Mouse (Mus musculus): ENCODE measurements around the gene Plrg1. TPM values are rescaled to one million over a fixed set of nuclear protein-coding genes. Genes with fewer than 3 reads are reported as not detected.

The Plrg1 gene
- polyA plus RNA-seq, 1 experiment = 21.1 TPM

- no peak for DNase-seq (ENCODE audit: low read depth in 1 of 2, low spot score in 2 of 2)
- 86% methylated on average over 1 of the region's 1 CpGs for WGBS
- TF ChIP-seq POLR2A (IDR thresholded peaks at IDR 0.05; ENCODE audit: low read depth, low read length) (no peak), CTCF (IDR thresholded peaks at IDR 0.05; ENCODE audit: extremely low read depth, insufficient read depth, insufficient read length, insufficient replicate concordance) (no peak)
- Histone ChIP-seq H3K4me1 (ENCODE audit: control insufficient read depth, insufficient read depth, insufficient read length) (no peaks in the 10 kb centered on the region), H3K27ac (ENCODE audit: insufficient read depth, low read length) (no peak overlapping the region), H3K27me3 (ENCODE audit: control insufficient read depth, insufficient read depth, low read length) (no peaks in the 10 kb centered on the region), H3K36me3 (ENCODE audit: control insufficient read depth, insufficient read depth, low read length) (no peaks in the 10 kb centered on the region), H3K4me3 (ENCODE audit: extremely low read depth, insufficient read depth, insufficient read length) (no peak overlapping the region)
Measured at GRCm38 (mm10) chr3:83099139-83099538, 43.8 kb downstream of the Plrg1 start.

- H3K27ac ChIP-seq (ENCODE audit: insufficient read depth, low read length) = no peak overlapping the region
- H3K27me3 ChIP-seq (ENCODE audit: control insufficient read depth, insufficient read depth, low read length) = no peaks in the 10 kb centered on the region
- H3K4me3 ChIP-seq (ENCODE audit: extremely low read depth, insufficient read depth, insufficient read length) = no peak overlapping the region
- H3K4me1 ChIP-seq (ENCODE audit: control insufficient read depth, insufficient read depth, insufficient read length) = no peaks in the 10 kb centered on the region
- TF ChIP-seq CTCF (IDR thresholded peaks at IDR 0.05; ENCODE audit: extremely low read depth, insufficient read depth, insufficient read length, insufficient replicate concordance) (no peak), POLR2A (IDR thresholded peaks at IDR 0.05; ENCODE audit: low read depth, low read length) (no peak)
- DNase-seq (ENCODE audit: low read depth in 1 of 2, low spot score in 2 of 2) = no peak
- H3K36me3 ChIP-seq (ENCODE audit: control insufficient read depth, insufficient read depth, low read length) = no peaks in the 10 kb centered on the region
- WGBS = 77% methylated on average over 6 of the region's 6 CpGs
Measured at GRCm38 (mm10) chr3:83099651-83100050, 44.3 kb downstream of the Plrg1 start.

DNA sequence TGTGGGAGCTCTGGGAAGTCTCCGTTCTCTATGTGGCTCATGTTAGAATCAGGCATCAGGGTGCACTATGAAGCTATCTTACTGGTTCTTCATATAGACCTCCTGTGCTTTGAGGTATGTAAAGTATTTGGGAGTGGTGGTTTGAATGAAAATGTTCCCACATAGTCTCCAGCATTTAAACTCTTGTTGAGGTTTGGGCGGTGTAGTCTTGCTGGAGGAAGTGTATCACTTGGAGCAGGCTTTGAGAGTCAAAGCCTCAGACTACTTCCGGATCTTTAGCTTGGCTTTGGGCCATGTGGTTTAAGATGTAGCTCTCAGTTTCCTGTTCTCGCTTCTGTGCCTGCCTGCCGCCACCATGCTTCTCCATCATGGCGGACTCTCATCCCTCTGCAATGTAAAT is 47.0 kb downstream of the Plrg1 start:
- no peak for TF ChIP-seq CTCF (IDR thresholded peaks at IDR 0.05; ENCODE audit: extremely low read depth, insufficient read depth, insufficient read length, insufficient replicate concordance)
- no peak for TF ChIP-seq POLR2A (IDR thresholded peaks at IDR 0.05; ENCODE audit: low read depth, low read length)
- Histone ChIP-seq H3K36me3 (ENCODE audit: control insufficient read depth, insufficient read depth, low read length) (no peaks in the 10 kb centered on the region), H3K27ac (ENCODE audit: insufficient read depth, low read length) (no peak overlapping the region), H3K27me3 (ENCODE audit: control insufficient read depth, insufficient read depth, low read length) (no peaks in the 10 kb centered on the region), H3K4me1 (ENCODE audit: control insufficient read depth, insufficient read depth, insufficient read length) (no peaks in the 10 kb centered on the region), H3K4me3 (ENCODE audit: extremely low read depth, insufficient read depth, insufficient read length) (no peak overlapping the region)
- DNase-seq (ENCODE audit: low read depth in 1 of 2, low spot score in 2 of 2) = no peak
- 62% methylated on average over 6 of the region's 6 CpGs for whole genome bisulfite sequencing

DNA sequence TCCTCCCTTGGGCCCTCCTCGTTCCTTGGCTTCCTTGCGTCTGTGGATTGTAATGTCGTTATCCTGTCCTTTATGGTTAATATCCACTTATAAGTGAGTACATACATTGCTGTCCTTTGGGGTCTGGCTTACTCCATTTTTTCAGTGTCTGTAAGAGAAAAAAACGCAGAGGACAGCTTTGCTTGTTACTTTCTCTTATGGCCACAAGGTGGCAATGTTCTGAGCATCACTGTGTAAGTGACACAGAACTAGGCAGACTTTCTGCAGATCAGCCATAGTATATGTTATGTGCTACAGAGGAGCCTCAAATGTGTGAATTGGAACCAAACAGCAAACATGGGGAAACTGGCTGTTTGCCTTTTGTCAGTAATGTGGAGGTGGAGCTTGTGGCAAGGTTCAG is 54.8 kb downstream of the Plrg1 start:
- no peak overlapping the region for H3K4me3 ChIP-seq (ENCODE audit: extremely low read depth, insufficient read depth, insufficient read length)
- H3K27me3 ChIP-seq (ENCODE audit: control insufficient read depth, insufficient read depth, low read length) = no peaks in the 10 kb centered on the region
- WGBS = 37% methylated on average over 4 of the region's 4 CpGs
- no peaks in the 10 kb centered on the region for H3K36me3 ChIP-seq (ENCODE audit: control insufficient read depth, insufficient read depth, low read length)
- no peak for DNase-seq (ENCODE audit: low read depth in 1 of 2, low spot score in 2 of 2)
- TF ChIP-seq POLR2A (IDR thresholded peaks at IDR 0.05; ENCODE audit: low read depth, low read length) (no peak), CTCF (IDR thresholded peaks at IDR 0.05; ENCODE audit: extremely low read depth, insufficient read depth, insufficient read length, insufficient replicate concordance) (no peak)
- no peak overlapping the region for H3K27ac ChIP-seq (ENCODE audit: insufficient read depth, low read length)
- H3K4me1 ChIP-seq (ENCODE audit: control insufficient read depth, insufficient read depth, insufficient read length) = no peaks in the 10 kb centered on the region

- no peak overlapping the region for H3K4me3 ChIP-seq (ENCODE audit: extremely low read depth, insufficient read depth, insufficient read length)
- 59% methylated on average over 7 of the region's 7 CpGs for WGBS
Measured at GRCm38 (mm10) chr3:83111485-83112261, 56.4 kb downstream of the Plrg1 start.

GRCm38 (mm10) chr3:83112869-83113268 is 57.5 kb downstream of the Plrg1 start:
- Histone ChIP-seq H3K27ac (ENCODE audit: insufficient read depth, low read length) (no peak overlapping the region), H3K4me3 (ENCODE audit: extremely low read depth, insufficient read depth, insufficient read length) (no peak overlapping the region), H3K27me3 (ENCODE audit: control insufficient read depth, insufficient read depth, low read length) (no peaks in the 10 kb centered on the region), H3K4me1 (ENCODE audit: control insufficient read depth, insufficient read depth, insufficient read length) (no peaks in the 10 kb centered on the region), H3K36me3 (ENCODE audit: control insufficient read depth, insufficient read depth, low read length) (no peaks in the 10 kb centered on the region)
- 36% methylated on average over 3 of the region's 3 CpGs for WGBS
- no peak for DNase-seq (ENCODE audit: low read depth in 1 of 2, low spot score in 2 of 2)
- TF ChIP-seq POLR2A (IDR thresholded peaks at IDR 0.05; ENCODE audit: low read depth, low read length) = no peak
- no peak for TF ChIP-seq CTCF (IDR thresholded peaks at IDR 0.05; ENCODE audit: extremely low read depth, insufficient read depth, insufficient read length, insufficient replicate concordance)

More at GRCm38 (mm10) chr3:83111485-83112261, 56.4 kb downstream of the Plrg1 start:
- TF ChIP-seq POLR2A (IDR thresholded peaks at IDR 0.05; ENCODE audit: low read depth, low read length) (no peak), CTCF (IDR thresholded peaks at IDR 0.05; ENCODE audit: extremely low read depth, insufficient read depth, insufficient read length, insufficient replicate concordance) (no peak)
- no peaks in the 10 kb centered on the region for H3K4me1 ChIP-seq (ENCODE audit: control insufficient read depth, insufficient read depth, insufficient read length)
- H3K36me3 ChIP-seq (ENCODE audit: control insufficient read depth, insufficient read depth, low read length) = no peaks in the 10 kb centered on the region
- H3K27ac ChIP-seq (ENCODE audit: insufficient read depth, low read length) = no peak overlapping the region
- no peak for DNase-seq (ENCODE audit: low read depth in 1 of 2, low spot score in 2 of 2)
- no peaks in the 10 kb centered on the region for H3K27me3 ChIP-seq (ENCODE audit: control insufficient read depth, insufficient read depth, low read length)

DNA sequence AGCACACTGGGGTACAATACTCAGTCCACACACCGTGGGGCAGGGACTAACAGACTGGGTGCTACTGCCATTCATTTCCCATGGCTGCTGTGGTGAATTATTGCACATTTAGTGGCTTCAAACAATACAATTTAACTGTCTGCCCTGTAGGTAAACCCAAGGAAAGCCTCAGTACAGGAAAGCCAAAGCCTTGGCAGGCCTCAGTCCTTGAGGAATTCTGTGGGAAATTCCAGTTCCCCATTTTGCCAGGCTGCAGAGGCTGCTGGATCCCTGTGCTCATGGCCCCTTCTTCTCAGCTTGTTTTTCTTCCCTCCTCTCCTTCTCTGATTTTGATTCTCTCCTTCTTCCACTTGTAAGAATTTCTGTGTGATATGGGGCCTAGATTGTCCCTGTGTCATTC is 59.6 kb downstream of the Plrg1 start:
- H3K27me3 ChIP-seq (ENCODE audit: control insufficient read depth, insufficient read depth, low read length) = no peaks in the 10 kb centered on the region
- 41% methylated on average over 1 of the region's 1 CpGs for WGBS

More for the DNA sequence above, 59.6 kb downstream of the Plrg1 start:
- no peaks in the 10 kb centered on the region for H3K4me1 ChIP-seq (ENCODE audit: control insufficient read depth, insufficient read depth, insufficient read length)
- no peaks in the 10 kb centered on the region for H3K36me3 ChIP-seq (ENCODE audit: control insufficient read depth, insufficient read depth, low read length)
- DNase-seq (ENCODE audit: low read depth in 1 of 2, low spot score in 2 of 2) = no peak
- H3K27ac ChIP-seq (ENCODE audit: insufficient read depth, low read length) = no peak overlapping the region
- H3K4me3 ChIP-seq (ENCODE audit: extremely low read depth, insufficient read depth, insufficient read length) = no peak overlapping the region
- TF ChIP-seq CTCF (IDR thresholded peaks at IDR 0.05; ENCODE audit: extremely low read depth, insufficient read depth, insufficient read length, insufficient replicate concordance) (no peak), POLR2A (IDR thresholded peaks at IDR 0.05; ENCODE audit: low read depth, low read length) (no peak)

Measured in spleen, adult 2 months (tissue).